Mouse (Mus musculus) midbrain, embryonic 13.5 days (tissue): ENCODE data around the gene Ehbp1. TPM values are rescaled to one million over a fixed set of nuclear protein-coding genes. Genes with fewer than 3 reads are reported as not detected.

Experiments used
- ATAC-seq: fragments of 200-750 bp; cut with Nextera tagmentation; 2 replicates; pipeline ENCODE4 v1.8.0; 2017; ENCODE audit warnings: mild to moderate bottlenecking, moderate TSS enrichment, moderate library complexity
- H3K27ac ChIP-seq: fragments of 300-500 bp; sonication (generic); 2 replicates; pipeline ENCODE4 v1.5.1; 2015; ENCODE audit warnings: inconsistent platforms, mild to moderate bottlenecking, moderate library complexity
- H3K27me3 ChIP-seq: fragments of 300-500 bp; sonication (generic); 2 replicates; pipeline ENCODE4 v1.6.1; 2015; ENCODE audit warnings: mild to moderate bottlenecking, inconsistent platforms
- H3K36me3 ChIP-seq: fragments of 300-500 bp; sonication (generic); 2 replicates; pipeline ENCODE4 v1.6.1; 2015; ENCODE audit warnings: mild to moderate bottlenecking, inconsistent platforms
- H3K4me1 ChIP-seq: fragments of 300-500 bp; sonication (generic); replicated peaks from 2 replicates; pipeline ENCODE4 v1.6.1; 2015; ENCODE audit warnings: inconsistent platforms
- H3K4me2 ChIP-seq: fragments of 300-500 bp; sonication (generic); replicated peaks from 2 replicates; pipeline ENCODE4 v1.6.1; 2015; ENCODE audit warnings: moderate library complexity, mild to moderate bottlenecking, inconsistent platforms
- H3K4me3 ChIP-seq: fragments of 300-500 bp; sonication (generic); replicated peaks from 2 replicates; pipeline ENCODE4 v1.5.1; 2015; ENCODE audit warnings: mild to moderate bottlenecking, inconsistent platforms
- H3K9ac ChIP-seq: fragments of 300-500 bp; sonication (generic); replicated peaks from 2 replicates; pipeline ENCODE4 v1.6.1; 2015; ENCODE audit warnings: mild to moderate bottlenecking, inconsistent platforms
- H3K9me3 ChIP-seq: fragments of 300-500 bp; sonication (generic); 2 replicates; pipeline ENCODE4 v1.6.1; 2016; ENCODE audit warnings: mild to moderate bottlenecking, inconsistent platforms
- WGBS: fragments of 180-500 bp; shearing (Covaris S2); methylation state at CpG from one replicate; pipeline ENCODE4 v1.1.7; 2015; 5-methylcytosine and 5-hydroxymethylcytosine counted together
- polyA plus RNA-seq: library from polyadenylated mRNA; unstranded; fragments of >200 nt; fragmentation: Nextera tagmentation; extraction: Ambion mirVana; gene quantifications from 2 replicates; pipeline ENCODE4 v1.2.1, GENCODE M21; 2015

Ehbp1 gene
- polyA plus RNA-seq, 1 experiment from 2014 or later, result 22.2 TPM

DNA sequence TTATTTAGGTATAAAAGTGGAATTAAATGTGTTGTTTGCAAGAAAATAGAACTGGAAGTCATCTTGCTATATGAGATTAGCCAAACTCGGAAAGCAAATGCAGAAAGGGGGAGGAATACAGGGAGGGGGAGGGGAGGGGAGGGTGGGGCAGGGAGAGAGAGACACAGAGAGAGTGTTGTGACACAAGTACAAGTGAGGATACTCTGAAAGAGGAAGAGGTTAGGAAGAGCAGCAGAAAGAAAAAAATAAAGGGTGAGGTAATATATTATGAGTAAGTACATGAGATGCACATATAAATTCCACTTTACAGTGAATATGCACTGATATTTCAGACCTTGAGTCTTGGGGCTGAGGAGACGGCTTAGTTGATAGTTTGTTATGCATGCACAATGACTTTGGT is 123.9 kb downstream of the Ehbp1 start:
- 66% methylated on average over 2 of the region's 2 CpGs for WGBS
- ATAC-seq, result no peak
- Histone ChIP-seq H3K4me2 (no peak overlapping the region), H3K4me1 (0 out of 2 replicates have a peak, but pooled peaks cover 4% of the 10 kb centered on the region), H3K9ac (no peak overlapping the region), H3K27me3 (no peaks in the 10 kb centered on the region), H3K27ac (no peak overlapping the region), H3K9me3 (no peaks in the 10 kb centered on the region), H3K36me3 (no peaks in the 10 kb centered on the region), H3K4me3 (no peak overlapping the region)

DNA sequence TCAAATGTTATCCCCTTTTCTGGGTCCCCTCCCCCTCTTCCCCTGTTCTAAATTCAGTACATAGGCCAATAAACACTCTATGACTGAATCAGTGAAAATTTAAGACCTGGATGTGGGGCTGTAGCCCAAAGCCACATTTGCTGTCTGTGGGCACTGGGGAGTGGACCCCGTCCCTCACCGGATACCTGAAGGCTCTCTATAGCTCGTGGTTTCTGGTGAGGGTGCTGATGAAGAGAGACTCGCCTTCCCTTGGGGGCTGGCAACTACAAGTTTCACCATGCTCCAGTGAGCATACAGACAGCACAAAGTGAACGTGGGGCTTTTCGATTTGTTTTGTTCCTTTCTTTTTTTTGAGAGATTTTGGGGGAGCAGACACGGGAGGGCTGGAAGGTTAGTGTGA is 125.2 kb downstream of the Ehbp1 start:
- WGBS, result 35% methylated on average over 7 of the region's 7 CpGs
- H3K27me3 ChIP-seq, result no peaks in the 10 kb centered on the region

DNA sequence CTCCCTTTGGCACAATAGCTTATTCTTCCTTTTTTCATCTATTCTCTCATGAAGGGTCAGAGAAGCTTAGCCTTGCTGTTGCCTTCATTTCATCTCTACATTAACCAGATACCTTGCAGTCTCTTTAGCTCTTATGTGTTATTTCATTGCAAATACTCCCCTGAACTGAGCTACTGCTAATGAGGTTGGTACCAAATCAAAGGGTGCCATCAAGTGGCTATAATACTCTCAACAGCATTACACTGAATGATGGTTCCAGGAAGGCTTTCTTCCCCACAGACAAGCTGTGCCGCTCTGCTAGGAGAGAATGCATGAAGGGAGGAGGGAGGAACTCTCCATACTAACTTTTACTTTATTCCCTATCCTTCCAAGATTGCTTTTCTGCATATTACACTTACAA is 135.5 kb downstream of the Ehbp1 start:
- no peak overlapping the region for H3K9ac ChIP-seq
- no peaks in the 10 kb centered on the region for H3K27me3 ChIP-seq
- H3K4me2 ChIP-seq, result no peak overlapping the region
- peak; percentile 92 for ATAC-seq
- H3K27ac ChIP-seq, result no peak overlapping the region
- no peaks in the 10 kb centered on the region for H3K9me3 ChIP-seq
- H3K36me3 ChIP-seq, result no peaks in the 10 kb centered on the region
- 0% methylated on average over 1 of the region's 1 CpGs for WGBS
- H3K4me1 ChIP-seq, result peaks cover 7% of the 10 kb centered on the region
- no peak overlapping the region for H3K4me3 ChIP-seq

More for the DNA sequence above, 125.2 kb downstream of the Ehbp1 start:
- H3K36me3 ChIP-seq, result no peaks in the 10 kb centered on the region
- H3K4me2 ChIP-seq, result no peak overlapping the region
- H3K9me3 ChIP-seq, result no peaks in the 10 kb centered on the region
- 0 out of 2 replicates have a peak, but pooled peaks cover 4% of the 10 kb centered on the region for H3K4me1 ChIP-seq
- no peak overlapping the region for H3K9ac ChIP-seq
- H3K4me3 ChIP-seq, result no peak overlapping the region
- no peak for ATAC-seq
- no peak overlapping the region for H3K27ac ChIP-seq

DNA sequence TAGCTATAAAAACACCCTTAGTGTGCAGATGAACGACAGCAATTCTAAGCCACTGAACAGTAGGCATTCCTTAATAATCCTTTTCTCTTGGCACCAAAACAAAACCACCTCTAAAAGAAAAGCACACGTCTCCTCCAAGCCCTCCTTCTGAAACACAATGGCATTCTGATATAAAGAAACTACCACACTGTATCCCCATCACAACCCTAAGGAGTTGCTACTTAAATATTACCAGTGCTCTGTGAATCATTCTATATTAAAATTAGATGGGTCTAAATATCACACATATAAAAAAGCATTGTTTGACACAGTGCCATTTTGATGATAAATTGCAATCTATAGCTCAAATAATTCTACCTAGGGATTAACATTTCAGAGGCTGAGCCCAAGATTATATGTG is 135.9 kb downstream of the Ehbp1 start:
- ATAC-seq, result peak; percentile 48; the same call in 1 of the 2 replicates
- H3K4me1 ChIP-seq, result peaks cover 7% of the 10 kb centered on the region
- H3K27me3 ChIP-seq, result no peaks in the 10 kb centered on the region
- H3K9me3 ChIP-seq, result no peaks in the 10 kb centered on the region
- no peak overlapping the region for H3K27ac ChIP-seq
- 17% methylated on average over 2 of the region's 2 CpGs for WGBS
- no peak overlapping the region for H3K9ac ChIP-seq
- no peaks in the 10 kb centered on the region for H3K36me3 ChIP-seq
- H3K4me2 ChIP-seq, result no peak overlapping the region
- H3K4me3 ChIP-seq, result no peak overlapping the region

DNA sequence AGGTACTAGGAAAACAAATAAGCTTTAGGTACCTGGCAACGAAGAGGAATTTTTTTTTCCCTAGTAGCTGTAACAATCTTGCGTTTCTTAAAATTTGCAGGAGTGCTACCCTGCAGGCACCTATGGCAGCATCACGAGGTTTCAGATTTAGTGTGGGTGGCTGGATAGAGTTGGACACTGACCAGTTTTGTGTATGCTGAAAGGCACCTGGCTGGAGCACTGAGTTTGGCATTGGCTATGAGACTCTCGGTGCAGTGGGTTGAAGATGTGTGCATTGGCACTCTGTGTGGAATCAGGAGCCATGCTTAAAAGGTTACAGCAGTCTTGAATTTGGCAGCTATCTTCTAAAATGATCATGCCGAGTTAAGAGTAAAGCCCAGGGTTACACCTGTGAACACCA is 138.7 kb downstream of the Ehbp1 start:
- WGBS, result 86% methylated on average over 5 of the region's 5 CpGs
- Histone ChIP-seq H3K9me3 (no peaks in the 10 kb centered on the region), H3K36me3 (no peaks in the 10 kb centered on the region), H3K4me2 (no peak overlapping the region), H3K4me3 (no peak overlapping the region), H3K27me3 (no peaks in the 10 kb centered on the region), H3K27ac (no peak overlapping the region), H3K9ac (no peak overlapping the region), H3K4me1 (peaks cover 15% of the 10 kb centered on the region)
- no peak for ATAC-seq

DNA sequence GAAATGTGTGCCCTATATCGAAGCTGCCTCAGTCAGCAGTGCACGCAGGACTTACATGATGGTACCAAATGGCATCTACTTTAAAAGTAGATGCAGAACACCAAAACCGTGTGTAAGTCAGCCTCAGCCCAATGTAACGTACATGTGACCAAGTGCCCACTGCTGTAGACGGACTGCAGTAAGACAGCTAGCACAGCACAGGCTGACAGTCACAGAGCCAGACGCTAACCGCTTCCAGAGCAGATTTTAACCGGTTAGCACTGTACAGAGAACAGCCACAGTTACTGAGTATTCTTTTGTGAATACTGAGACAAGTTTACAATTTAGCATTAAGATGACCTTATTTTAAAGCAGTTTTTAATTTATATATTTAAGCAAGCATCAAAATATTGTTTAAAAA is 141.0 kb downstream of the Ehbp1 start:
- H3K4me3 ChIP-seq, result no peak overlapping the region
- 83% methylated on average over 8 of the region's 8 CpGs for WGBS
- no peaks in the 10 kb centered on the region for H3K9me3 ChIP-seq
- peaks cover 15% of the 10 kb centered on the region for H3K4me1 ChIP-seq
- no peak overlapping the region for H3K4me2 ChIP-seq
- ATAC-seq, result 0 out of 2 replicates have a peak, but pooled peaks have one; percentile 65
- no peaks in the 10 kb centered on the region for H3K36me3 ChIP-seq
- no peak overlapping the region for H3K27ac ChIP-seq
- H3K9ac ChIP-seq, result no peak overlapping the region
- no peaks in the 10 kb centered on the region for H3K27me3 ChIP-seq

DNA sequence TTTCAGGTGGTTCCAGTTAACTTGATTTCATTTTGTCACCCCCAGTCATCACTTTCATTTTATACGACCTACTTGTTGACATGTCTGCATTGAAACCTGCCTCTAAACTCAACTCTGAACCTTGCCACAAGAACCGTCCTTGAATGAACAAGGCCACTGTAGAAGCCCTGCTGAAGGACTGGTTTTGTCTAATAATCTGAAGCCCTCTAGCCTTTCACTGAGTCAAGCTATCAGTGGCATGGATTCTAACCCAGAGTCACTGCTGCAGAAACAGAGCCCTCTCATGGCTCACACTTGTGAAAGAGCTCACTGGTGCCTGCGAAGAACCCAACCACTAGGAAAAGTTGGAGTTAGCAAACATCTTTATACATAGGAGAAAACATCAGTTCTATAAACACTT is 142.2 kb downstream of the Ehbp1 start:
- Histone ChIP-seq H3K27ac (no peak overlapping the region), H3K4me1 (peaks cover 14% of the 10 kb centered on the region; the same call in 1 of the 2 replicates), H3K4me3 (no peak overlapping the region), H3K9ac (no peak overlapping the region), H3K9me3 (no peaks in the 10 kb centered on the region), H3K4me2 (no peak overlapping the region), H3K27me3 (no peaks in the 10 kb centered on the region), H3K36me3 (no peaks in the 10 kb centered on the region)
- ATAC-seq, result no peak
- 35% methylated on average over 3 of the region's 3 CpGs for WGBS

DNA sequence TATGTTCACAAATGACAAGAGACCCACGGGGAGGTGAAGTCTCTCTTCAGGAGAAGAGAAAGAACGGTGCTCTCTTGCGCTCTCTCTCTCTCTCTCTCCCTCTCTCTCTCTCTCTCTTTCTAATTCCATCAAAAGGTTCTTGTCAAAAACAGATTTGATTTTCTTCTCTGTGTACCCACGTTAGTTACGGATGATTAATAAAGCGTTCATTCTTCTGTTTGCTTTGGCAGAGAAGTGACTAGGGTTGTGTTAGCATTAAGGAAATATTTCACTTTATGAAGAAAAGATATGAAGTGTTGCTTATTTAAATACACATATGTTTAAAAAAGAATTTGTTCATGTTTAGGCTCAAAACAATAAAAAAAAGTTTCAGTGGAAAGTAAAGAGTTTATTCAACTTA is 143.7 kb downstream of the Ehbp1 start:
- H3K27me3 ChIP-seq, result no peaks in the 10 kb centered on the region
- no peak overlapping the region for H3K27ac ChIP-seq
- no peak overlapping the region for H3K9ac ChIP-seq
- 13% methylated on average over 6 of the region's 6 CpGs for WGBS
- no peak overlapping the region for H3K4me2 ChIP-seq
- no peak overlapping the region for H3K4me3 ChIP-seq
- H3K4me1 ChIP-seq, result peaks cover 14% of the 10 kb centered on the region; the same call in 1 of the 2 replicates
- H3K36me3 ChIP-seq, result no peaks in the 10 kb centered on the region
- no peaks in the 10 kb centered on the region for H3K9me3 ChIP-seq
- no peak for ATAC-seq

DNA sequence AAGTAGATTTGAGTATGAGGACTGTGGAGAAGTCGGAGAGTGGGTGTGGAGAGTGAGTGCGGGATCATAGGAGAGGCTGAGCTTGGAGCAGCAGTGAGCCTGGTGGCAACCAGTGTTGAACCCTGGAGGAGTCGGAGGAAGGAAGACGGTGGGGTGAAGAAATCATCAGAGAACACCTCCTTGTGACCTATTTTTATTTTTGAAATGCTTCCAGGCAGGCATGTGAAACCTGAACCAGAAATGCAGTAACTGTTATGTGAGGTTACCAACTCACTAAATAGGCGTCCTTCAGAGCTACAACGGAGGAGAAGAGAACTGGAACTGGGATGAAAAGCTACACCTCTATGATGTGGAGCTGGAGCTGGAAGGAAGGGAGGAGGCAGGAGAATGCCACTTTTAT is 144.2 kb downstream of the Ehbp1 start:
- Histone ChIP-seq H3K9ac (no peak overlapping the region), H3K9me3 (no peaks in the 10 kb centered on the region), H3K36me3 (no peaks in the 10 kb centered on the region), H3K4me1 (peaks cover 14% of the 10 kb centered on the region; the same call in 1 of the 2 replicates), H3K4me3 (no peak overlapping the region), H3K4me2 (no peak overlapping the region), H3K27ac (no peak overlapping the region), H3K27me3 (no peaks in the 10 kb centered on the region)
- 72% methylated on average over 6 of the region's 6 CpGs for WGBS
- ATAC-seq, result no peak

DNA sequence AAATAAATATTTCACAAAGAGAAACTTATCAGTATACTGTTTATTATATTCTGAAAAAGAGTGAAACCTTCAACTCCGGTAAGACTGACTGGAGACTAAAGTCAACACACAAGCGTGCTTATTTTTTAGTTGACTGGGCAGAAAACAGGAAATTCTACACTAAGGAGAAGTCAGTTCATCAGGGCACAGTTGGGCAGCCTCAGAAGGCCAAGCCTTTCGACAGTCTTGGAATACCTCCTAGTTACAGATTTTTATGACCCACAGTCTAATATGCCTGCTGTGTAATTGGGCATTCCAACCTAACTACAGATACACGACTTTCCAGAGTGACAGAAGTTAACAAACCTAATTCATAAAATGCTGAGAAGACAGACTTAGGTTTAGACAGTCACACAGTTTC is 145.3 kb downstream of the Ehbp1 start:
- H3K4me3 ChIP-seq, result no peak overlapping the region
- 85% methylated on average over 4 of the region's 4 CpGs for WGBS

DNA sequence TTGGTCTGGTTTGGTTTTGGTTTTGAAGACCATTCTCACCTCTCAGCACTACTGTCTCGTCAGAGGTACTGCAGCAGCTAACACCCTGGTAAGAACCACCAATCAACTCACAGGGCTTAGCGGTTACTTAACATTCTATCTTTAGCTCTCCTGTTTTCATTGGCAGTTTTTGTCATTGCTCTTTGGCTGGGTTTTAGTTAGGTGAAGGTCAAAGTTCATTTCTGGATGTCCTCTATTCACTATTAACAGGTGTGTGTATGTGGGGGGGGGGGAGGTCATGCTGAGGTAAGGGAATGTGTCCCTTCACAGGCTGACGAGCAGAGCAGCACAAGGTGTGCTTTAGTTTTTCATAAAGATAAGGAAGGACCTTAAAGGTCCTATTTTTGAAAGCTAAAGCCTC is 147.5 kb downstream of the Ehbp1 start:
- H3K4me3 ChIP-seq, result no peak overlapping the region
- no peaks in the 10 kb centered on the region for H3K9me3 ChIP-seq
- H3K9ac ChIP-seq, result no peak overlapping the region
- H3K36me3 ChIP-seq, result no peaks in the 10 kb centered on the region
- H3K27ac ChIP-seq, result no peak overlapping the region
- no peaks in the 10 kb centered on the region for H3K27me3 ChIP-seq
- H3K4me1 ChIP-seq, result peaks cover 10% of the 10 kb centered on the region; the same call in 1 of the 2 replicates
- no peak for ATAC-seq
- no peak overlapping the region for H3K4me2 ChIP-seq
- 74% methylated on average over 3 of the region's 3 CpGs for WGBS

More for the DNA sequence above, 145.3 kb downstream of the Ehbp1 start:
- H3K9me3 ChIP-seq, result no peaks in the 10 kb centered on the region
- no peaks in the 10 kb centered on the region for H3K36me3 ChIP-seq
- H3K27ac ChIP-seq, result no peak overlapping the region
- H3K4me2 ChIP-seq, result no peak overlapping the region
- H3K9ac ChIP-seq, result no peak overlapping the region
- ATAC-seq, result no peak
- H3K4me1 ChIP-seq, result peaks cover 14% of the 10 kb centered on the region; the same call in 1 of the 2 replicates
- no peaks in the 10 kb centered on the region for H3K27me3 ChIP-seq

DNA sequence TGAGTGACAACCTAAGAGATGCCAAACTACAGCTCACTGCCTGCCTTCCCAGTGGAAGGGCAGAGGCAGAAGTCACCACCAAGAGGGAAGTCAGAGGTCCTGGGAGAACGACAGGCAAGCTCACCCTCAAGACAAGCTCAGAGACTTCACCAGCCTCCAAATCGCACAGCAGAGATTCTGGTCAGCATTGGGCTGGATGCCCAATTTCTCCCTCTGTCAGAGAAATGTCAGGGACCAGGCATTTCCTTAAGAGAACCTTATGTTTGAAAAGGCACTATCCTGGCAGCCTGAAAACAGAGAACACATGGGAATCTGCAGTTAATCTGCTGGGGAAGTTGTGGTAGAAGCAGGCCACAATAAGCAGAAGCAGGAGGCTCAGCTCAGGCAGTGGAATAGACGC is 151.5 kb downstream of the Ehbp1 start:
- Histone ChIP-seq H3K36me3 (no peaks in the 10 kb centered on the region), H3K9me3 (no peaks in the 10 kb centered on the region), H3K4me3 (no peak overlapping the region), H3K27me3 (no peaks in the 10 kb centered on the region), H3K4me2 (no peak overlapping the region), H3K27ac (no peak overlapping the region), H3K4me1 (no peaks in the 10 kb centered on the region), H3K9ac (no peak overlapping the region)
- 71% methylated on average over 3 of the region's 3 CpGs for WGBS
- no peak for ATAC-seq

DNA sequence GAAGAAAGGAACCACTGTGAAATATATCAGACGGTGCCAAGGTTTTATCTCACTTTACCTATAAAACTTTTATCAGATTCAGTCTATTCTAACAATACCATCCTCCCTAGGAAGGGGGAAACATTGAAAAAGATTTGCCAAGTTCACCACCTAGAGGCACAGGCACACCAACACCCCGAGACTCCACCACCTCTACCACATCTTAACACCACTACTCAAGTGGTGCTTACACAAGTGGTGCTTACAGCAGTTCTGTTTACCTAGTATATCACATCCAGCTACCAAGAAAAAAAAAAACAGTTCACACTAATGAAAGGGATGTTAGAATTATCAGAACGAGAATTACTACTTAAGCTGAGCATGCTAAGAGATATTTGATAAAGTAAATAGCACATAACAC is 152.1 kb downstream of the Ehbp1 start:
- WGBS, result 86% methylated on average over 3 of the region's 3 CpGs
- no peak overlapping the region for H3K4me2 ChIP-seq
- H3K9me3 ChIP-seq, result no peaks in the 10 kb centered on the region
- H3K9ac ChIP-seq, result no peak overlapping the region
- H3K27ac ChIP-seq, result no peak overlapping the region
- H3K4me3 ChIP-seq, result no peak overlapping the region
- no peaks in the 10 kb centered on the region for H3K4me1 ChIP-seq
- H3K36me3 ChIP-seq, result no peaks in the 10 kb centered on the region
- no peaks in the 10 kb centered on the region for H3K27me3 ChIP-seq
- ATAC-seq, result no peak
